Mouse (Mus musculus) lung, adult 2 months (tissue): ENCODE measurements around the gene Ogt.

Experiments used
- CTCF ChIP-seq: fragments of 200-500 bp; IDR thresholded peaks from 2 replicates; pipeline ENCODE4 v1.5.1; 2011; ENCODE audit warnings: mild to moderate bottlenecking, low read length, control low read depth; ENCODE audit not compliant: insufficient read depth
- POLR2A ChIP-seq: fragments of 200-500 bp; IDR thresholded peaks from 2 replicates; pipeline ENCODE4 v1.6.1; 2011; ENCODE audit warnings: low read depth, mild to moderate bottlenecking, control low read depth, low read length, borderline replicate concordance; ENCODE audit errors: extremely low read depth

GRCm38 (mm10) chrX:101641161-101641530 lies 1.3 kb downstream of the Ogt start:
- TF ChIP-seq CTCF = no peak
- TF ChIP-seq POLR2A = no peak
